Mouse (Mus musculus) CH12.LX (cell line): ENCODE results near the gene Dcpp2. TPM values are rescaled to one million over a fixed set of nuclear protein-coding genes. Genes with fewer than 3 reads are reported as not detected.

Experiments
- DNase-seq: peaks from one replicate; pipeline ENCODE4 v3.0.0-alpha.2; 2013; ENCODE audit errors: extremely low read depth
- H3K27ac ChIP-seq: 2 replicates; pipeline ENCODE4 v1.5.1; 2012; ENCODE audit warnings: low read depth, mild to moderate bottlenecking, control low read depth, moderate library complexity; ENCODE audit not compliant: insufficient read depth
- H3K27me3 ChIP-seq: replicated peaks from 2 replicates; pipeline ENCODE3; 2012; ENCODE audit warnings: inconsistent platforms
- H3K36me3 ChIP-seq, 2 experiments: replicated peaks in 1 of 2; 2 replicates each; pipeline versions ENCODE3 to v1.6.1; 2012; ENCODE audit warnings: inconsistent platforms in 1 of 2, low read length in 1 of 2, mild to moderate bottlenecking in 1 of 2, mixed read lengths in 1 of 2, moderate library complexity in 1 of 2; ENCODE audit not compliant: control insufficient read depth in 1 of 2, insufficient read depth in 1 of 2
- H3K4me1 ChIP-seq, 2 experiments: 2 replicates each; pipeline ENCODE4 v1.6.1; 2012; ENCODE audit warnings: inconsistent platforms in 1 of 2, moderate library complexity in 1 of 2; ENCODE audit not compliant: insufficient read depth in 2 of 2, control insufficient read depth in 1 of 2
- H3K4me2 ChIP-seq: 2 replicates; pipeline ENCODE4 v1.6.1; 2012; ENCODE audit warnings: low read depth, mild to moderate bottlenecking, control low read depth; ENCODE audit not compliant: poor library complexity, insufficient read depth, severe bottlenecking
- H3K4me3 ChIP-seq, 3 experiments: fragments of 150-350 bp in 1 of 3; sonication (generic) in 1 of 3; replicated peaks in 1 of 3; 2 replicates each; pipeline versions ENCODE3 to v1.5.1; 2011 to 2012; ENCODE audit warnings: low read depth in 2 of 3, low read length in 2 of 3, mild to moderate bottlenecking in 2 of 3, moderate library complexity in 2 of 3, control low read depth in 1 of 3, improper control_type of control experiment in 1 of 3, inconsistent platforms in 1 of 3, mixed read lengths in 1 of 3; ENCODE audit not compliant: poor library complexity in 1 of 3
- H3K79me2 ChIP-seq: replicated peaks from 2 replicates; pipeline ENCODE4 v1.6.1; 2012; ENCODE audit warnings: mild to moderate bottlenecking, moderate library complexity; ENCODE audit not compliant: control insufficient read depth, poor library complexity, insufficient read depth, severe bottlenecking; ENCODE audit errors: extremely low read depth
- H3K9ac ChIP-seq: 2 replicates; pipeline ENCODE4 v1.6.1; 2012; ENCODE audit warnings: low read depth, mild to moderate bottlenecking, control low read depth, moderate library complexity; ENCODE audit not compliant: insufficient read depth
- H3K9me3 ChIP-seq: replicated peaks from 2 replicates; pipeline ENCODE3; 2012; ENCODE audit warnings: low read length, inconsistent platforms, mixed read lengths
- CHD1 ChIP-seq: IDR thresholded peaks from 2 replicates; pipeline ENCODE4 v1.6.1; 2012; ENCODE audit warnings: low read depth, low read length, improper control_type of control experiment, inconsistent platforms
- CHD2 ChIP-seq: IDR thresholded peaks from 2 replicates; pipeline ENCODE4 v1.6.1; 2011; ENCODE audit warnings: low read length, improper control_type of control experiment
- CTCF ChIP-seq, 2 experiments: IDR thresholded peaks in 1 of 2; conservative IDR thresholded peaks in 1 of 2; 2 replicates each; pipeline ENCODE4 v1.5.1; 2011 to 2012; ENCODE audit warnings: low read depth in 2 of 2, low read length in 2 of 2, improper control_type of control experiment in 1 of 2, inconsistent platforms in 1 of 2, mild to moderate bottlenecking in 1 of 2, moderate library complexity in 1 of 2
- JUN ChIP-seq: IDR thresholded peaks from 2 replicates; pipeline ENCODE4 v1.6.1; 2011; ENCODE audit warnings: low read depth, mild to moderate bottlenecking, low read length, improper control_type of control experiment, moderate library complexity; ENCODE audit not compliant: insufficient read depth
- MAFK ChIP-seq: IDR thresholded peaks from 2 replicates; pipeline ENCODE4 v1.6.1; 2011; ENCODE audit warnings: low read length, improper control_type of control experiment; ENCODE audit not compliant: insufficient replicate concordance
- MAZ ChIP-seq: IDR thresholded peaks from 2 replicates; pipeline ENCODE4 v1.6.1; 2012; ENCODE audit warnings: low read depth, mild to moderate bottlenecking, inconsistent platforms, low read length, improper control_type of control experiment, moderate library complexity
- MXI1 ChIP-seq: IDR thresholded peaks from 2 replicates; pipeline ENCODE4 v1.6.1; 2011; ENCODE audit warnings: mild to moderate bottlenecking, low read depth, low read length, improper control_type of control experiment
- RCOR1 ChIP-seq: conservative IDR thresholded peaks from 2 replicates; pipeline ENCODE4 v1.6.1; 2012; ENCODE audit warnings: low read depth, mild to moderate bottlenecking, inconsistent platforms, low read length, improper control_type of control experiment
- SIN3A ChIP-seq: IDR thresholded peaks from 2 replicates; pipeline ENCODE4 v1.6.1; 2012; ENCODE audit warnings: low read length, improper control_type of control experiment, inconsistent platforms
- USF2 ChIP-seq: conservative IDR thresholded peaks from 2 replicates; pipeline ENCODE4 v1.6.1; 2011; ENCODE audit warnings: low read depth, low read length, improper control_type of control experiment
- ZC3H11A ChIP-seq: IDR thresholded peaks from 2 replicates; pipeline ENCODE4 v1.6.1; 2012; ENCODE audit warnings: low read depth, mild to moderate bottlenecking, inconsistent platforms, low read length, improper control_type of control experiment
- ZKSCAN1 ChIP-seq: IDR thresholded peaks from 2 replicates; pipeline ENCODE4 v1.6.1; 2012; ENCODE audit warnings: low read depth, inconsistent platforms, low read length, improper control_type of control experiment, borderline replicate concordance
- ZNF384 ChIP-seq: IDR thresholded peaks from 2 replicates; pipeline ENCODE4 v1.6.1; 2012; ENCODE audit warnings: low read depth, low read length, improper control_type of control experiment, inconsistent platforms
- dilution Hi-C: fragments of 300-500 bp; cut with MboI; formaldehyde crosslinking; loops from 2 replicates; pipeline ENCODE4 v1.14.3; 2020; ENCODE audit warnings: low sequenced_read_pairs; ENCODE audit not compliant: extremely low pct_unique_long_range_greater_than_20kb, extremely low pct_ligation_motif_present
- in situ Hi-C: fragments of 300-500 bp; cut with MboI; formaldehyde crosslinking; loops from 3 replicates; pipeline ENCODE4 v1.14.3; 2019; ENCODE audit warnings: low sequenced_read_pairs, low pct_ligation_motif_present, low pct_unique_long_range_greater_than_20kb, mixed read lengths
- polyA plus RNA-seq: library from polyadenylated mRNA; unstranded; fragments of >175 nt; gene quantifications from 2 replicates; pipeline ENCODE4 v1.2.1, GENCODE M21; 2012; ENCODE audit warnings: low read depth; ENCODE audit not compliant: insufficient read length
- total RNA-seq, 2 experiments: library from RNA; depleted of rRNA; stranded (reverse); fragments of 300-350 nt in 1 of 2; fragments of >200 nt in 1 of 2; gene quantifications; 2 replicates each; pipeline ENCODE4 v1.2.3; 2012 to 2014

Gene Dcpp2
- total and polyA plus RNA-seq, 3 experiments: not detected

- dilution Hi-C loops (no loop called here), in situ Hi-C loops (no loop called here)
- H3K79me2 ChIP-seq: no peaks in the 10 kb centered on the region
Observed at GRCm38 (mm10) chr17:23854229-23854765, 26.4 kb upstream of the Dcpp2 start.

GRCm38 (mm10) chr17:23857193-23857592 lies 23.5 kb upstream of the Dcpp2 start:
- Histone ChIP-seq H3K27me3 (peaks cover 16% of the 10 kb centered on the region), H3K4me3 (no peak overlapping the region), H3K27ac (no peak overlapping the region), H3K4me2 (no peak overlapping the region), H3K9me3 (no peaks in the 10 kb centered on the region), H3K36me3 (no peaks in the 10 kb centered on the region), H3K79me2 (no peaks in the 10 kb centered on the region), H3K9ac (no peak overlapping the region), H3K4me1 (peaks cover 0 to 9% of the 10 kb centered on the region in 2 experiments; a peak in 1 of 4 replicates)
- dilution Hi-C loops: no loop called here
- in situ Hi-C loops: no loop called here
- TF ChIP-seq USF2 (no peak), SIN3A (no peak), ZNF384 (no peak), ZKSCAN1 (no peak), MXI1 (no peak), RCOR1 (no peak)
- no peak for DNase-seq

More at GRCm38 (mm10) chr17:23854229-23854765, 26.4 kb upstream of the Dcpp2 start:
- Histone ChIP-seq H3K9ac (no peak overlapping the region), H3K4me1 (peaks cover 0 to 6% of the 10 kb centered on the region in 2 experiments; a peak in 1 of 4 replicates), H3K9me3 (peaks cover 3% of the 10 kb centered on the region), H3K36me3 (no peaks in the 10 kb centered on the region), H3K4me2 (no peak overlapping the region), H3K27ac (no peak overlapping the region), H3K27me3 (peaks cover 9% of the 10 kb centered on the region), H3K4me3 (no peak overlapping the region)
- no peak for DNase-seq
- no peak for TF ChIP-seq SIN3A
- no peak for TF ChIP-seq ZC3H11A
- no peak for TF ChIP-seq MAZ
- TF ChIP-seq CTCF (conservative IDR thresholded peaks at IDR 0.05 in 1 of 2, IDR thresholded peaks at IDR 0.05 in 1 of 2; ENCODE audit: low read depth in 2 of 2, low read length in 2 of 2): no peak

GRCm38 (mm10) chr17:23857913-23858312 lies 22.8 kb upstream of the Dcpp2 start:
- no peak for DNase-seq
- Histone ChIP-seq H3K4me3 (no peak overlapping the region), H3K27me3 (peaks cover 16% of the 10 kb centered on the region), H3K79me2 (no peaks in the 10 kb centered on the region), H3K9ac (no peak overlapping the region), H3K27ac (no peak overlapping the region), H3K4me1 (peaks cover 0 to 9% of the 10 kb centered on the region in 2 experiments; a peak in 1 of 4 replicates), H3K36me3 (no peaks in the 10 kb centered on the region), H3K4me2 (no peak overlapping the region), H3K9me3 (no peaks in the 10 kb centered on the region)
- dilution Hi-C loops (no loop called here), in situ Hi-C loops (no loop called here)
- TF ChIP-seq ZNF384 (no peak), CHD1 (no peak), CHD2 (no peak), MAFK (no peak), JUN (no peak), ZC3H11A (no peak)
